ENCODE assay signal across 8 mouse cellular contexts in the genomic region with DNA sequence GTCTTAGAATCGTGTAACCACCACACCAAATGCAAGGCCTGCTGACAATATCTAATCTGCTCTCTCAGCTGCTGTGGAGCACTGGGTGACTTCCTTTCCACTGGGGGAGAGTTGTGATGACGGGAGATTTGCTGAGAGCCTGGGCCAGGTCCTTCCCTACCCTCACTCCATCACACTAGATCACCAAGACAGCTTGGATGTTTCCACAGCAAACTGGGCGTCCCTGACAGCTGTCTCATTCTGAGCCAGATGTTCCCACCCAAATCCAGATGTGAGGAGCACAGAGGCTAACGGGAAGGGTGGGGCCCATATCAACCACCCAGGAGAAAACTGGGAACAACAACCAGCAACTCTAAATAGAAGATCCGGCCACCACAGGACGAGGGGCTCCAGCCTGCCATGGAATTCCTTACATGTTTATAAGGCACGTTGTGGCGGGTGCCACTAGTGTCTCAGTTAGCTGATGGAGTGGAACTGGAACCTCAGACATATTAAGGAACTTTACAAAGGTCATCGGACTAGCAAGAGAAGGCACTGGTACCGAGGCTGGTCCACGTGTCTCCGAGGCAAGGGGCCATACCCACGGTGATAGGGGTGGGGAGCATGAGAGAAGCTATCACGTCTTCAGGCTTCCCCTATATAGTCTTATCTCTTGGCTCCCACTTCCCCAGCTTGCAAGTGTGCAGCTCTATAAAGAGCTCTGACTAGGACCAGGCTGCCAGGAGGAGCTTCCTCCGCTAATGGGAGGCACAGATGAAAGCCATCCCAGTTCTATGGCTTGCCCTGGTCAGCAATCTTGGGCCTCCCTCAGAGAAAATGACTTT. TPM values are rescaled to one million over a fixed set of nuclear protein-coding genes. Genes with fewer than 3 reads are reported as not detected.
A peak's percentile ranks its signal among the peaks of the same experiment; 100 is the strongest.
DNase-seq lines count a peak whose midpoint lies in the region; ATAC-seq and TF ChIP-seq lines count a peak whose summit lies in the region.

No protein-coding gene starts in this region.

- H3K27ac ChIP-seq in kidney, embryonic 15.5 days, result peak overlapping the region; percentile 56
- peak overlapping the region; percentile 98 for H3K27ac ChIP-seq in heart, adult 2 months

- no peaks in the 10 kb centered on the region for H3K9me3 ChIP-seq in kidney, embryonic 15.5 days (replicated peaks)

- peaks cover 4% of the 10 kb centered on the region; the same call in 1 of the 2 replicates for H3K27me3 ChIP-seq in kidney, embryonic 15.5 days
- no peaks in the 10 kb centered on the region for H3K27me3 ChIP-seq in heart, adult 2 months (ENCODE audit: control insufficient read depth, insufficient read depth, low read length)
- no peaks in the 10 kb centered on the region for H3K27me3 ChIP-seq in myocyte (ENCODE audit: control insufficient read depth, insufficient read depth, insufficient read length)

- H3K4me1 ChIP-seq in kidney, embryonic 15.5 days, result peaks cover 46% of the 10 kb centered on the region
- peaks cover 12% of the 10 kb centered on the region for H3K4me1 ChIP-seq in heart, adult 2 months (ENCODE audit: control insufficient read depth, insufficient read depth, low read length)

- H3K79me2 ChIP-seq in heart, adult 2 months (replicated peaks; ENCODE audit: control insufficient read depth, insufficient read depth, low read length), result peaks cover 5% of the 10 kb centered on the region; the same call in 1 of the 2 replicates
- peaks cover 26% of the 10 kb centered on the region for H3K79me2 ChIP-seq in myocyte (ENCODE audit: control insufficient read depth, insufficient read depth)

- TF ChIP-seq CTCF in heart, adult 2 months (IDR thresholded peaks at IDR 0.05), result no peak

- ATAC-seq in kidney, embryonic 15.5 days (replicated peaks; ENCODE audit: low FRiP score), result no peak

- H3K4me3 ChIP-seq in kidney, embryonic 15.5 days (replicated peaks), result peak overlapping the region; percentile 53
- peak overlapping the region; percentile 40 for H3K4me3 ChIP-seq in heart, adult 2 months
- H3K4me3 ChIP-seq in myocyte, result no peak overlapping the region

- intact Hi-C loops in heart, adult 2 months (cut with DNase I), result loop anchor here (2.0 kb wide), 1 partner anchor 92 kb away; the partner anchor contains the start of gene Capn1

- 66% methylated on average over 15 of the region's 15 CpGs for WGBS in kidney, embryonic 15.5 days
- WGBS in heart, adult 2 months, result 26% methylated on average over 15 of the region's 15 CpGs

- TF ChIP-seq POLR2A in heart, adult 2 months (IDR thresholded peaks at IDR 0.05; ENCODE audit: insufficient read depth, low read depth, low read length), result peak; percentile 54; the same call in 1 of the 2 replicates
- no peak for TF ChIP-seq POLR2A in myocyte (IDR thresholded peaks at IDR 0.05; ENCODE audit: insufficient read length, low read depth)

- peaks cover 33% of the 10 kb centered on the region for H3K36me3 ChIP-seq in kidney, embryonic 15.5 days
- H3K36me3 ChIP-seq in heart, adult 2 months (ENCODE audit: control insufficient read depth, insufficient read depth, low read length), result no peaks in the 10 kb centered on the region; the same call in 1 of the 2 replicates
- H3K36me3 ChIP-seq in myocyte (ENCODE audit: control insufficient read depth, insufficient read depth), result peaks cover 8% of the 10 kb centered on the region

- TF ChIP-seq EP300 in heart, adult 2 months (IDR thresholded peaks at IDR 0.05; ENCODE audit: insufficient read depth, low read depth, low read length), result peak; percentile 96

- DNase-seq in kidney, adult 11 months, result no peak
- peak; percentile 63 to 77 for DNase-seq in heart, adult 2 months
- DNase-seq in kidney, postnatal 14 days, result peak; percentile 43
- DNase-seq in left cerebral cortex, adult 8-10 months (ENCODE audit: low spot score in 2 of 2), result no peak
- no peak for DNase-seq in layer of hippocampus, postnatal 36 days
- DNase-seq in ovary, adult 18-20 months (ENCODE audit: low spot score), result no peak

- no peak overlapping the region for H3ac ChIP-seq in myocyte (ENCODE audit: control insufficient read depth, insufficient read length)

- H3K4me2 ChIP-seq in kidney, embryonic 15.5 days, result peak overlapping the region; percentile 74
- peak overlapping the region; percentile 49 for H3K4me2 ChIP-seq in myocyte (ENCODE audit: low read depth)

- 0 out of 2 replicates have a peak overlapping the region, but pooled peaks have one; percentile 21 for H3K9ac ChIP-seq in kidney, embryonic 15.5 days
- H3K9ac ChIP-seq in heart, adult 2 months (ENCODE audit: low read depth, low read length), result peak overlapping the region; percentile 30

TF ChIP-seq in myocyte, 11 proteins besides CTCF, POLR2A, EP300 and RAD21:
- TF ChIP-seq SRF (IDR thresholded peaks at IDR 0.05; ENCODE audit: control insufficient read depth, insufficient read length, low read depth), result no peak
- TF ChIP-seq TCF12 (IDR thresholded peaks at IDR 0.05; ENCODE audit: insufficient read depth, poor library complexity, severe bottlenecking), result no peak
- no peak for TF ChIP-seq REST (IDR thresholded peaks at IDR 0.05; ENCODE audit: insufficient read depth, insufficient read length)
- no peak for TF ChIP-seq TCF3 (IDR thresholded peaks at IDR 0.05; ENCODE audit: insufficient read length, low read depth)
- no peak for TF ChIP-seq CEBPB (IDR thresholded peaks at IDR 0.05; ENCODE audit: insufficient read depth, poor library complexity, severe bottlenecking)
- TF ChIP-seq USF1 (IDR thresholded peaks at IDR 0.05; ENCODE audit: low read depth), result no peak
- TF ChIP-seq MYOD1 (IDR thresholded peaks at IDR 0.05; ENCODE audit: control insufficient read depth in 1 of 3, insufficient read length in 2 of 3, low read depth in 2 of 3), result no peak
- TF ChIP-seq POLR2AphosphoS2 (IDR thresholded peaks at IDR 0.05; ENCODE audit: insufficient read length, low read depth), result no peak
- TF ChIP-seq MYOG (IDR thresholded peaks at IDR 0.05; ENCODE audit: control insufficient read depth in 1 of 3, insufficient read depth in 1 of 3, insufficient read length in 2 of 3, low read depth in 2 of 3), result no peak
- TF ChIP-seq MAX (IDR thresholded peaks at IDR 0.05; ENCODE audit: low read depth), result no peak

RNA-seq across cellular contexts. Expression of gene Cdc42ep2, which starts 2.3 kb away (rescaled TPM):
- 13.4 and 15.5 TPM in 2 replicates for polyA plus RNA-seq in kidney, embryonic 15.5 days (2015; fragmentation: Nextera tagmentation; extraction: Ambion mirVana)
- total RNA-seq in heart, adult 2 months (2021), result 1 to 10 TPM; 8.0 to 8.4 TPM
- 11.7 and 19.0 TPM in 2 replicates for polyA plus RNA-seq in heart, adult 2 months (2012; rRNA removed)
- polyA plus RNA-seq in myocyte (2012; fragmentation: generic; extraction: Trizol), result 16.2 TPM
- total RNA-seq in left cerebral cortex, adult 8-10 months (2022), result 1 to 10 TPM; 6.1 to 7.4 (median 6.4) TPM
- 1 to 10 TPM; 4.4 to 5.5 TPM for total RNA-seq in layer of hippocampus, postnatal 36 days (2021)

RNA-seq across cellular contexts. Expression of gene Dpf2, which starts 9.5 kb away (rescaled TPM):
- polyA plus RNA-seq in kidney, embryonic 15.5 days (2015; fragmentation: Nextera tagmentation; extraction: Ambion mirVana), result 166 and 178 TPM in 2 replicates
- total RNA-seq in heart, adult 2 months (2021), result 10 to 100 TPM; 82.3 to 83.5 TPM
- 71.8 and 104 TPM in 2 replicates for polyA plus RNA-seq in heart, adult 2 months (2012; rRNA removed)
- 78.5 TPM for polyA plus RNA-seq in myocyte (2012; fragmentation: generic; extraction: Trizol)
- total RNA-seq in left cerebral cortex, adult 8-10 months (2022), result 10 to 100 TPM; 76.4 to 87.8 (median 81.6) TPM
- total RNA-seq in layer of hippocampus, postnatal 36 days (2021), result 100 to 1,000 TPM in 1 of 2 experiments, 10 to 100 TPM in 1; 92.0 to 108 TPM

RNA-seq across cellular contexts. Expression of gene Tigd3, which starts 28.4 kb away (rescaled TPM):
- 4.2 and 4.7 TPM in 2 replicates for polyA plus RNA-seq in kidney, embryonic 15.5 days (2015; fragmentation: Nextera tagmentation; extraction: Ambion mirVana)
- under 1 TPM; 0.14 to 0.47 TPM for total RNA-seq in heart, adult 2 months (2021)
- polyA plus RNA-seq in heart, adult 2 months (2012; rRNA removed), result 0.25 and 0.67 TPM in 2 replicates
- 0.31 TPM for polyA plus RNA-seq in myocyte (2012; fragmentation: generic; extraction: Trizol)
- 1 to 10 TPM; 3.9 to 5.6 (median 5.0) TPM for total RNA-seq in left cerebral cortex, adult 8-10 months (2022)
- 1 to 10 TPM; 1.9 to 2.2 TPM for total RNA-seq in layer of hippocampus, postnatal 36 days (2021)

RNA-seq across cellular contexts. Expression of gene Pola2, which starts 41.7 kb away (rescaled TPM):
- polyA plus RNA-seq in kidney, embryonic 15.5 days (2015; fragmentation: Nextera tagmentation; extraction: Ambion mirVana), result 75.3 and 83.2 TPM in 2 replicates
- 10 to 100 TPM in 1 of 2 experiments, 1 to 10 TPM in 1; 8.6 to 10.9 TPM for total RNA-seq in heart, adult 2 months (2021)
- polyA plus RNA-seq in heart, adult 2 months (2012; rRNA removed), result 27.9 and 38.7 TPM in 2 replicates
- polyA plus RNA-seq in myocyte (2012; fragmentation: generic; extraction: Trizol), result 11.9 TPM
- total RNA-seq in left cerebral cortex, adult 8-10 months (2022), result 1 to 10 TPM; 4.4 to 6.6 (median 5.6) TPM
- total RNA-seq in layer of hippocampus, postnatal 36 days (2021), result 1 to 10 TPM; 5.3 to 5.5 TPM

RNA-seq across cellular contexts. Expression of gene Slc25a45, which starts 44.7 kb away (rescaled TPM):
- 8.1 and 8.5 TPM in 2 replicates for polyA plus RNA-seq in kidney, embryonic 15.5 days (2015; fragmentation: Nextera tagmentation; extraction: Ambion mirVana)
- 1 to 10 TPM; 2.8 TPM for total RNA-seq in heart, adult 2 months (2021)
- polyA plus RNA-seq in heart, adult 2 months (2012; rRNA removed), result 7.9 and 8.2 TPM in 2 replicates
- polyA plus RNA-seq in myocyte (2012; fragmentation: generic; extraction: Trizol), result 5.2 TPM
- 1 to 10 TPM; 3.2 to 5.1 (median 4.1) TPM for total RNA-seq in left cerebral cortex, adult 8-10 months (2022)
- 1 to 10 TPM; 2.5 to 2.7 TPM for total RNA-seq in layer of hippocampus, postnatal 36 days (2021)

Comparison
In these comparisons a context has a peak if more than half of its experiments do, and no peak if none do; other contexts are left out.
1. DNase-seq: peak in heart, adult 2 months (2 of 2) and kidney, postnatal 14 days (single experiment); none in kidney, adult 11 months (single experiment), left cerebral cortex, adult 8-10 months (0 of 2), layer of hippocampus, postnatal 36 days (0 of 2) and ovary, adult 18-20 months (single experiment).